Mouse (Mus musculus): ENCODE data around the gene Foxred2.

DNA sequence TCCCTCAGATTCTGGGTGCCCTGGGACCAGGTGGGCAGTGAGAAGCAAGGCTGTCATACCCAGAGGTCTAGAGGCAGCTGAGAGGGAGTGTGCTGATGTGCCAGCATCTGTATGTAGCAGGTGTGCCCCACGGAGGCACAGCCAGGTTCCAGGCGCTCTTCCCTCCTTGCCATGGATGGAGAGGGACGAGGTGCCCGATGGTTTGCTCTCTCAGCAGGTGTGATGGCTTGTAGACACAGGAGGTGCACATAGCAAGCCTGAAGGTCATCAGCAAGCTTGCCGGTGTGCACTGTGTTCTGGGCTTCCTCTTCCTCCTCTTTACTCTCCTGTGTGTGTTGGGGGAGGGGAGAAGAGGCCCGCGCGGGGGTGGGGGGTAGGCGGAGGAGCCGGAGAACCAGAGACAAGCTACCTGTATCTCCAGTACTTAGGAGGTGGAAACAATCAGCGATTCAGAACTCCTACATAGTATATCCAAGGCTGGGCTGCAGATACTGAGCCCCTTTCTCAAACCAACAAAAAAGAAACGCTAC, 52.1 kb downstream of the Foxred2 start:
- TF ChIP-seq EP300 (IDR thresholded peaks at IDR 0.05) = no peak
- TF ChIP-seq CTCF (IDR thresholded peaks at IDR 0.05) = no peak
